Mouse (Mus musculus): Measurements from ENCODE around the gene Aqp2.

- no peak for TF ChIP-seq CTCF (IDR thresholded peaks at IDR 0.05; ENCODE audit: low read depth, low read length)
- no peak for TF ChIP-seq GATA1 (IDR thresholded peaks at IDR 0.05; ENCODE audit: borderline replicate concordance, low read length)
- no peak for TF ChIP-seq TAL1 (conservative IDR thresholded peaks at IDR 0.05; ENCODE audit: low read depth, low read length)
Measured at GRCm38 (mm10) chr15:99601823-99602120, 22.9 kb downstream of the Aqp2 start.

Data from G1E (cell line).